In the genomic region with DNA sequence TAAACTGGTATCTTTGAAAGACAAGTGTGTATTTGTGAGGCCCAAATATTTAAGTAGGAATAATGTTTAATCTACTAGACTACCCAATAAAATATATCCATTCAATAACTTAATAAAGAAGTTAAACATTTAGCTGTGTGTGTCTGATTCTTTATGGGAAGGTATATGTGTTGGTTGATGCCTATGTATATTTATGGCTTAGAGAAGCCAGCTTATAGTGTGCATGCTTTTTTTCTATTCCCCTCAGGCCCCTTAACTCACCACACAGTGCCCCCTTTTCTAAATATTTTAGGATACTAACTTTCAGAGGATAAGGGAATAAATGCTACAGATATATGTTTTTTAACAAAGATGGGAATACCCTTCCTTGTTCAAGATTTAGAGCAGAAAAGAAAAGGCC, we compare ENCODE assay signal across 19 mouse cellular contexts.
DNase-seq lines count a peak whose midpoint lies in the region; ATAC-seq lines count a peak whose summit lies in the region.
"Had no signal": no experiment of that assay in that cellular context is flagged by ENCODE, and none has a peak within 500 bp of the region (broad histone marks: within the 10 kb centered on the region; RNA-seq: fewer than 3 reads in every experiment).

No protein-coding gene starts in this region.

- DNase-seq in hindbrain, embryonic 14.5 days (ENCODE audit: low spot score): no peak
- DNase-seq in midbrain, embryonic 11.5 days (ENCODE audit: low spot score, missing footprints): no peak
- DNase-seq in midbrain, embryonic 14.5 days: no peak
- DNase-seq in midbrain, embryonic 10.5 days (ENCODE audit: low spot score): no peak
- DNase-seq: adrenal gland, adult 2 months; adrenal gland, postnatal 10 days; adrenal gland, postnatal 25 days; cerebellum, adult 11 months; cerebellum, adult 18-20 months; cerebellum, adult 8-10 months; cerebellum, adult 9-11 months; cerebellum, postnatal 36 days had no signal

- H3K4me1 ChIP-seq in hindbrain, embryonic 14.5 days (replicated peaks; ENCODE audit: control insufficient read depth, insufficient read depth, low read length): peaks cover 8% of the 10 kb centered on the region; the same call in 1 of the 2 replicates
- H3K4me1 ChIP-seq in hindbrain, embryonic 16.5 days (ENCODE audit: control insufficient read depth, insufficient read depth, low read depth, low read length): peaks cover 3% of the 10 kb centered on the region; the same call in 1 of the 2 replicates
- H3K4me1 ChIP-seq in midbrain, embryonic 12.5 days: peaks cover 7% of the 10 kb centered on the region
- H3K4me1 ChIP-seq in midbrain, embryonic 11.5 days (ENCODE audit: control insufficient read depth, insufficient read depth, low read length): peaks cover 2% of the 10 kb centered on the region; the same call in 1 of the 2 replicates
- H3K4me1 ChIP-seq in midbrain, embryonic 14.5 days (ENCODE audit: control insufficient read depth, insufficient read depth, low read length): peaks cover 19% of the 10 kb centered on the region
- H3K4me1 ChIP-seq in midbrain, embryonic 10.5 days: peaks cover 2% of the 10 kb centered on the region; the same call in 1 of the 2 replicates
- H3K4me1 ChIP-seq: embryonic facial prominence, embryonic 13.5 days; forebrain, embryonic 10.5 days had no signal

- no peaks in the 10 kb centered on the region for H3K9me3 ChIP-seq in hindbrain, embryonic 14.5 days (ENCODE audit: control insufficient read depth, low read length)
- H3K9me3 ChIP-seq in hindbrain, embryonic 16.5 days (ENCODE audit: control insufficient read depth, low read length): no peaks in the 10 kb centered on the region
- no peaks in the 10 kb centered on the region for H3K9me3 ChIP-seq in midbrain, embryonic 12.5 days
- H3K9me3 ChIP-seq in midbrain, embryonic 11.5 days (ENCODE audit: control insufficient read depth, low read length): no peaks in the 10 kb centered on the region
- no peaks in the 10 kb centered on the region for H3K9me3 ChIP-seq in midbrain, embryonic 14.5 days (ENCODE audit: control insufficient read depth, low read length)
- no peaks in the 10 kb centered on the region for H3K9me3 ChIP-seq in midbrain, embryonic 10.5 days (replicated peaks)
- H3K9me3 ChIP-seq: embryonic facial prominence, embryonic 13.5 days; embryonic facial prominence, embryonic 15.5 days; forebrain, embryonic 10.5 days; forebrain, embryonic 12.5 days had no signal

- no peak overlapping the region for H3K4me2 ChIP-seq in hindbrain, embryonic 14.5 days (replicated peaks)
- no peak overlapping the region for H3K4me2 ChIP-seq in hindbrain, embryonic 16.5 days (ENCODE audit: low read length)
- no peak overlapping the region for H3K4me2 ChIP-seq in midbrain, embryonic 12.5 days (replicated peaks)
- no peak overlapping the region for H3K4me2 ChIP-seq in midbrain, embryonic 11.5 days
- H3K4me2 ChIP-seq in midbrain, embryonic 14.5 days (ENCODE audit: low read length): no peak overlapping the region
- H3K4me2 ChIP-seq: embryonic facial prominence, embryonic 13.5 days; embryonic facial prominence, embryonic 15.5 days; forebrain, embryonic 12.5 days had no signal

- peak overlapping the region; percentile 43; the same call in 1 of the 2 replicates for H3K27ac ChIP-seq in hindbrain, embryonic 14.5 days
- H3K27ac ChIP-seq in hindbrain, embryonic 16.5 days (ENCODE audit: low read depth, low read length): no peak overlapping the region
- no peak overlapping the region for H3K27ac ChIP-seq in midbrain, embryonic 12.5 days (replicated peaks)
- no peak overlapping the region for H3K27ac ChIP-seq in midbrain, embryonic 11.5 days (ENCODE audit: low read depth, low read length)
- H3K27ac ChIP-seq in midbrain, embryonic 14.5 days (replicated peaks; ENCODE audit: low read depth, low read length): 0 out of 2 replicates have a peak overlapping the region, but pooled peaks have one; percentile 41
- no peak overlapping the region for H3K27ac ChIP-seq in midbrain, embryonic 10.5 days (replicated peaks)
- H3K27ac ChIP-seq: embryonic facial prominence, embryonic 13.5 days; embryonic facial prominence, embryonic 15.5 days; forebrain, embryonic 10.5 days; forebrain, embryonic 12.5 days had no signal

- no peak overlapping the region for H3K4me3 ChIP-seq in hindbrain, embryonic 14.5 days (replicated peaks; ENCODE audit: low read length)
- no peak overlapping the region for H3K4me3 ChIP-seq in hindbrain, embryonic 16.5 days (ENCODE audit: low read length)
- H3K4me3 ChIP-seq in midbrain, embryonic 12.5 days: no peak overlapping the region
- no peak overlapping the region for H3K4me3 ChIP-seq in midbrain, embryonic 11.5 days (ENCODE audit: low read depth, low read length)
- no peak overlapping the region for H3K4me3 ChIP-seq in midbrain, embryonic 14.5 days (replicated peaks; ENCODE audit: low read depth, low read length)
- no peak overlapping the region for H3K4me3 ChIP-seq in midbrain, embryonic 10.5 days
- H3K4me3 ChIP-seq: embryonic facial prominence, embryonic 13.5 days; embryonic facial prominence, embryonic 15.5 days; erythroblast, embryonic 14.5 days; forebrain, embryonic 10.5 days; forebrain, embryonic 12.5 days had no signal

- ATAC-seq in hindbrain, embryonic 14.5 days (ENCODE audit: low FRiP score): no peak
- ATAC-seq in hindbrain, embryonic 16.5 days: no peak
- ATAC-seq in midbrain, embryonic 12.5 days (ENCODE audit: low FRiP score, low read depth): 0 out of 2 replicates have a peak, but pooled peaks have one; percentile 11
- ATAC-seq in midbrain, embryonic 11.5 days (ENCODE audit: low FRiP score): no peak
- ATAC-seq in midbrain, embryonic 14.5 days (ENCODE audit: low FRiP score, low TSS enrichment): no peak

- no peak overlapping the region for H3K9ac ChIP-seq in hindbrain, embryonic 14.5 days
- H3K9ac ChIP-seq in hindbrain, embryonic 16.5 days (ENCODE audit: low read depth, low read length): no peak overlapping the region
- no peak overlapping the region for H3K9ac ChIP-seq in midbrain, embryonic 12.5 days (replicated peaks)
- H3K9ac ChIP-seq in midbrain, embryonic 11.5 days (ENCODE audit: low read length): no peak overlapping the region
- H3K9ac ChIP-seq in midbrain, embryonic 14.5 days (replicated peaks; ENCODE audit: low read length): no peak overlapping the region
- H3K9ac ChIP-seq: embryonic facial prominence, embryonic 13.5 days; embryonic facial prominence, embryonic 15.5 days; forebrain, embryonic 12.5 days had no signal

- H3K36me3 ChIP-seq in hindbrain, embryonic 14.5 days (replicated peaks; ENCODE audit: control insufficient read depth, insufficient read depth): no peaks in the 10 kb centered on the region
- H3K36me3 ChIP-seq in hindbrain, embryonic 16.5 days (ENCODE audit: control insufficient read depth, insufficient read depth, low read length): no peaks in the 10 kb centered on the region
- H3K36me3 ChIP-seq in midbrain, embryonic 12.5 days: no peaks in the 10 kb centered on the region
- H3K36me3 ChIP-seq in midbrain, embryonic 11.5 days (ENCODE audit: control insufficient read depth, insufficient read depth, low read length): no peaks in the 10 kb centered on the region
- no peaks in the 10 kb centered on the region for H3K36me3 ChIP-seq in midbrain, embryonic 14.5 days (ENCODE audit: control insufficient read depth, insufficient read depth, low read length)
- no peaks in the 10 kb centered on the region for H3K36me3 ChIP-seq in midbrain, embryonic 10.5 days
- H3K36me3 ChIP-seq: embryonic facial prominence, embryonic 13.5 days; embryonic facial prominence, embryonic 15.5 days; forebrain, embryonic 10.5 days; forebrain, embryonic 12.5 days had no signal

- no peaks in the 10 kb centered on the region for H3K27me3 ChIP-seq in hindbrain, embryonic 14.5 days (ENCODE audit: control insufficient read depth, insufficient read depth, low read length)
- no peaks in the 10 kb centered on the region for H3K27me3 ChIP-seq in hindbrain, embryonic 16.5 days (replicated peaks; ENCODE audit: control insufficient read depth, insufficient read depth, low read length)
- no peaks in the 10 kb centered on the region for H3K27me3 ChIP-seq in midbrain, embryonic 12.5 days
- no peaks in the 10 kb centered on the region for H3K27me3 ChIP-seq in midbrain, embryonic 11.5 days (ENCODE audit: control insufficient read depth, insufficient read depth, low read length)
- no peaks in the 10 kb centered on the region for H3K27me3 ChIP-seq in midbrain, embryonic 14.5 days (ENCODE audit: control insufficient read depth, insufficient read depth, low read length)
- no peaks in the 10 kb centered on the region for H3K27me3 ChIP-seq in midbrain, embryonic 10.5 days (ENCODE audit: low read depth, poor library complexity, severe bottlenecking)
- H3K27me3 ChIP-seq: embryonic facial prominence, embryonic 13.5 days; embryonic facial prominence, embryonic 15.5 days; forebrain, embryonic 12.5 days had no signal

Comparison
In these comparisons a context has a peak if more than half of its experiments do, and no peak if none do; other contexts are left out.
1. H3K27ac ChIP-seq: peak in hindbrain, embryonic 14.5 days (single experiment) and midbrain, embryonic 14.5 days (single experiment); none in hindbrain, embryonic 16.5 days (single experiment), midbrain, embryonic 12.5 days (single experiment), midbrain, embryonic 11.5 days (single experiment) and midbrain, embryonic 10.5 days (single experiment).